Mouse (Mus musculus) ES-E14 (cell line): ENCODE measurements around the gene 1700030K09Rik.

Source experiments
- CHD2 ChIP-seq: IDR thresholded peaks from 2 replicates; pipeline ENCODE4 v1.6.1; 2014; ENCODE audit warnings: mild to moderate bottlenecking, low read depth, low read length, inconsistent platforms
- HCFC1 ChIP-seq: IDR thresholded peaks from 2 replicates; pipeline ENCODE4 v1.6.1; 2012; ENCODE audit warnings: low read length, inconsistent platforms, borderline replicate concordance; ENCODE audit not compliant: insufficient read depth
- ZC3H11A ChIP-seq: IDR thresholded peaks from 2 replicates; pipeline ENCODE4 v1.6.1; 2012; ENCODE audit warnings: low read depth, mild to moderate bottlenecking, inconsistent platforms, low read length, borderline replicate concordance
- ZNF384 ChIP-seq: IDR thresholded peaks from 2 replicates; pipeline ENCODE4 v1.6.1; 2012; ENCODE audit warnings: low read depth, low read length, inconsistent platforms

- TF ChIP-seq ZNF384 (no peak), CHD2 (no peak), ZC3H11A (no peak), HCFC1 (no peak)
These were observed 47.3 kb downstream of the 1700030K09Rik start for GRCm38 (mm10) chr8:72491017-72491416.
